Mouse (Mus musculus): ENCODE measurements around the gene Hdgf. TPM values are rescaled to one million over a fixed set of nuclear protein-coding genes. Genes with fewer than 3 reads are reported as not detected.
A peak's percentile ranks its signal among the peaks of the same experiment; 100 is the strongest.

Gene Hdgf
- polyA plus RNA-seq, 1 experiment from 2014 or later: 115 TPM

GRCm38 (mm10) chr3:87960191-87960585 lies 54.1 kb downstream of the Hdgf start:
- ATAC-seq (ENCODE audit: low FRiP score, low TSS enrichment): no peak
- WGBS: 9% methylated on average over 10 of the region's 10 CpGs
- Histone ChIP-seq H3K27me3 (ENCODE audit: insufficient read depth, low read length) (no peaks in the 10 kb centered on the region), H3K36me3 (ENCODE audit: insufficient read depth, low read length) (no peaks in the 10 kb centered on the region), H3K4me2 (replicated peaks; ENCODE audit: low read depth, low read length) (peak overlapping the region; percentile 87), H3K4me1 (ENCODE audit: insufficient read depth, low read length) (peaks cover 26% of the 10 kb centered on the region; the same call in 1 of the 2 replicates), H3K27ac (ENCODE audit: low read length) (peak overlapping the region; percentile 95), H3K4me3 (ENCODE audit: low read length) (peak overlapping the region; percentile 52), H3K9me3 (ENCODE audit: low read length) (no peaks in the 10 kb centered on the region), H3K9ac (replicated peaks; ENCODE audit: low read length) (peak overlapping the region; percentile 74)

GRCm38 (mm10) chr3:87960586-87961191 lies 54.6 kb downstream of the Hdgf start:
- peak overlapping the region; percentile 52 for H3K4me3 ChIP-seq (ENCODE audit: low read length)
- WGBS: under 1% methylated on average over 27 of the region's 27 CpGs

More at GRCm38 (mm10) chr3:87960586-87961191, 54.6 kb downstream of the Hdgf start:
- Histone ChIP-seq H3K9ac (replicated peaks; ENCODE audit: low read length) (peak overlapping the region; percentile 74), H3K27me3 (ENCODE audit: insufficient read depth, low read length) (no peaks in the 10 kb centered on the region), H3K4me1 (ENCODE audit: insufficient read depth, low read length) (peaks cover 26% of the 10 kb centered on the region; the same call in 1 of the 2 replicates), H3K9me3 (ENCODE audit: low read length) (no peaks in the 10 kb centered on the region), H3K27ac (ENCODE audit: low read length) (peak overlapping the region; percentile 95), H3K36me3 (ENCODE audit: insufficient read depth, low read length) (no peaks in the 10 kb centered on the region), H3K4me2 (replicated peaks; ENCODE audit: low read depth, low read length) (peak overlapping the region; percentile 87)
- peak; percentile 98 for ATAC-seq (ENCODE audit: low FRiP score, low TSS enrichment)

Other genes with a start within 250 kb of the Hdgf start
- gene Lrrc71, start 157.7 kb upstream of the Hdgf start, polyA plus RNA-seq (2015; fragmentation: Nextera tagmentation; extraction: Ambion mirVana): 0.87 and 0.89 TPM in 2 replicates
- 6.1 and 6.4 TPM in 2 replicates for gene Ntrk1, start 111.2 kb upstream of the Hdgf start, polyA plus RNA-seq (2015; fragmentation: Nextera tagmentation; extraction: Ambion mirVana)
- 2.7 and 2.8 TPM in 2 replicates for gene Insrr, start 109.4 kb upstream of the Hdgf start, polyA plus RNA-seq (2015; fragmentation: Nextera tagmentation; extraction: Ambion mirVana)
- 60.2 and 62.9 TPM in 2 replicates for gene Pear1, start 82.0 kb upstream of the Hdgf start, polyA plus RNA-seq (2015; fragmentation: Nextera tagmentation; extraction: Ambion mirVana)
- 0.09 TPM in 1 of 2 replicates, not detected in the other for gene Sh2d2a, start 59.6 kb upstream of the Hdgf start, polyA plus RNA-seq (2015; fragmentation: Nextera tagmentation; extraction: Ambion mirVana)
- 13.3 and 13.8 TPM in 2 replicates for gene Prcc, start 20.7 kb upstream of the Hdgf start, polyA plus RNA-seq (2015; fragmentation: Nextera tagmentation; extraction: Ambion mirVana)
- gene Mrpl24, start 13.2 kb downstream of the Hdgf start, polyA plus RNA-seq (2015; fragmentation: Nextera tagmentation; extraction: Ambion mirVana): 76.1 and 80.1 TPM in 2 replicates
- gene Isg20l2, start 24.0 kb downstream of the Hdgf start, polyA plus RNA-seq (2015; fragmentation: Nextera tagmentation; extraction: Ambion mirVana): 60.2 and 68.7 TPM in 2 replicates
- gene Rrnad1, start 24.4 kb downstream of the Hdgf start, polyA plus RNA-seq (2015; fragmentation: Nextera tagmentation; extraction: Ambion mirVana): 19.9 and 22.7 TPM in 2 replicates
- 62.0 and 67.8 TPM in 2 replicates for gene Crabp2, start 42.3 kb downstream of the Hdgf start, polyA plus RNA-seq (2015; fragmentation: Nextera tagmentation; extraction: Ambion mirVana)
- gene Nes, start 64.8 kb downstream of the Hdgf start, polyA plus RNA-seq (2015; fragmentation: Nextera tagmentation; extraction: Ambion mirVana): 25.7 and 26.6 TPM in 2 replicates
- gene Bcan, start 93.9 kb downstream of the Hdgf start, polyA plus RNA-seq (2015; fragmentation: Nextera tagmentation; extraction: Ambion mirVana): 0.10 TPM in 1 of 2 replicates, not detected in the other
- 0.13 and 0.16 TPM in 2 replicates for gene Hapln2, start 121.3 kb downstream of the Hdgf start, polyA plus RNA-seq (2015; fragmentation: Nextera tagmentation; extraction: Ambion mirVana)
- 35.2 and 42.8 TPM in 2 replicates for gene Gpatch4, start 136.8 kb downstream of the Hdgf start, polyA plus RNA-seq (2015; fragmentation: Nextera tagmentation; extraction: Ambion mirVana)
- gene Naxe, start 152.2 kb downstream of the Hdgf start, polyA plus RNA-seq (2015; fragmentation: Nextera tagmentation; extraction: Ambion mirVana): 181 and 190 TPM in 2 replicates
- not detected in 2 replicates for gene Ttc24, start 172.0 kb downstream of the Hdgf start, polyA plus RNA-seq (2015; fragmentation: Nextera tagmentation; extraction: Ambion mirVana)
- gene Iqgap3, start 175.7 kb downstream of the Hdgf start, polyA plus RNA-seq (2015; fragmentation: Nextera tagmentation; extraction: Ambion mirVana): 20.9 and 23.6 TPM in 2 replicates
- 16.9 and 20.2 TPM in 2 replicates for gene Mef2d, start 236.1 kb downstream of the Hdgf start, polyA plus RNA-seq (2015; fragmentation: Nextera tagmentation; extraction: Ambion mirVana)

Measured in kidney, embryonic 16.5 days (tissue).